Mouse (Mus musculus) stomach, embryonic 15.5 days (tissue): ENCODE measurements around the gene Slc25a1. TPM values are rescaled to one million over a fixed set of nuclear protein-coding genes. Genes with fewer than 3 reads are reported as not detected.

Source experiments
- ATAC-seq: fragments of 200-750 bp; cut with Nextera tagmentation; 2 replicates; pipeline ENCODE4 v1.8.0; 2017; ENCODE audit warnings: low read depth, moderate number of reproducible peaks, moderate TSS enrichment; ENCODE audit not compliant: insufficient read depth, low FRiP score
- H3K27ac ChIP-seq: fragments of 300-500 bp; sonication (generic); 2 replicates; pipeline ENCODE4 v1.5.1; 2015; ENCODE audit warnings: mild to moderate bottlenecking, inconsistent platforms
- H3K27me3 ChIP-seq: fragments of 300-500 bp; sonication (generic); replicated peaks from 2 replicates; pipeline ENCODE4 v1.6.1; 2015; ENCODE audit warnings: inconsistent platforms
- H3K36me3 ChIP-seq: fragments of 300-500 bp; sonication (generic); 2 replicates; pipeline ENCODE4 v1.6.1; 2015; ENCODE audit warnings: inconsistent platforms
- H3K4me1 ChIP-seq: fragments of 300-500 bp; sonication (generic); 2 replicates; pipeline ENCODE4 v1.6.1; 2015; ENCODE audit warnings: inconsistent platforms
- H3K4me2 ChIP-seq: fragments of 300-500 bp; sonication (generic); 2 replicates; pipeline ENCODE4 v1.6.1; 2015; ENCODE audit warnings: mild to moderate bottlenecking, inconsistent platforms
- H3K4me3 ChIP-seq: fragments of 300-500 bp; sonication (generic); replicated peaks from 2 replicates; pipeline ENCODE4 v1.5.1; 2015; ENCODE audit warnings: inconsistent platforms
- H3K9ac ChIP-seq: fragments of 300-500 bp; sonication (generic); 2 replicates; pipeline ENCODE4 v1.6.1; 2015; ENCODE audit warnings: inconsistent platforms
- H3K9me3 ChIP-seq: fragments of 300-500 bp; sonication (generic); 2 replicates; pipeline ENCODE4 v1.6.1; 2016; ENCODE audit warnings: inconsistent platforms
- WGBS: fragments of 180-500 bp; shearing (Covaris S2); methylation state at CpG from one replicate; pipeline ENCODE4 v1.1.7; 2015; 5-methylcytosine and 5-hydroxymethylcytosine counted together
- polyA plus RNA-seq: library from polyadenylated mRNA; unstranded; fragments of >200 nt; fragmentation: Nextera tagmentation; extraction: Ambion mirVana; gene quantifications from 2 replicates; pipeline ENCODE4 v1.2.1, GENCODE M21; 2015

Slc25a1 gene
- polyA plus RNA-seq, 1 experiment from 2014 or later: 124 TPM

DNA sequence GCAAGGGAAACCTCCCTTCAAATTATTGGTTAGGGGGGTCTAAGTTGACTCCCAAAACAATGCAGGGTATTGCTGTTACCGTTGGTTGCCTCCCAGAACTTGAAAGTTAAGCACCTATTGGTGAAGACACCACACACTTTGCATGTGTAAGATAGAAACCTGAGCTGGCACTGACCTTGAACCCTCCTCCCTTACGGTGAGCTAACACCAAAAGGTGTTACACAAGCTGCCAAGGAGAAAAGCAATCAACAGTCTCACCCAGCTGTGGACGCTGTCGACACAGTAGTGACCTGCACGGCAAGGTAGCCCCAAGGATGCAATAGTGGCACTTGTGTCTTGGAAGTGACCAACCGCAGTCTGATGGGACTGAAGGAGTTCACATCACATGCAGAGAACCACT, 43.9 kb downstream of the Slc25a1 start:
- Histone ChIP-seq H3K4me2 (no peak overlapping the region), H3K9ac (no peak overlapping the region), H3K4me1 (peaks cover 13% of the 10 kb centered on the region), H3K27me3 (no peaks in the 10 kb centered on the region), H3K36me3 (no peaks in the 10 kb centered on the region; the same call in 1 of the 2 replicates), H3K4me3 (no peak overlapping the region), H3K27ac (no peak overlapping the region), H3K9me3 (no peaks in the 10 kb centered on the region)
- 70% methylated on average over 6 of the region's 6 CpGs for WGBS
- no peak for ATAC-seq

DNA sequence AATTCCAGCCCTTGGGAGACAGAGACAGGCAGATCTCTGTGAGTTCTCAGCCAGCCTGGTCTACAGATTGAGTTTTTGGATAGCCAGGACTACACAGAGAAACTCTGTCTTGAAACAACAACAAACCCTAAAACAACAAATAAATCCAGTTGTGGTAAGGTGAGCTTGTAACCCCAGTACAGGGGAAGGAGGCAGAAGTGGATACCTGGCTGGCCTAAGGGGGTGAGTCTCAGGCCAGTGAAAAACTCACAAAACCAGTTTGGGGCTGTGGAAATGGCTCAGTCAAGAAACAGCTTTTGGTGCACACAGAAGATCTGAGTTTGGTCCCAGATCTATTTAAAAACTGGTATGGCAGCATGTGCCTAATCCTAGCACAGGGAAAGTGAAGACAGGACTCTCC, 45.8 kb downstream of the Slc25a1 start:
- no peak overlapping the region for H3K9ac ChIP-seq
- ATAC-seq: no peak
- H3K4me1 ChIP-seq: peaks cover 13% of the 10 kb centered on the region
- H3K27me3 ChIP-seq: no peaks in the 10 kb centered on the region
- H3K4me3 ChIP-seq: no peak overlapping the region
- no peak overlapping the region for H3K4me2 ChIP-seq
- peaks cover 2% of the 10 kb centered on the region for H3K36me3 ChIP-seq
- no peaks in the 10 kb centered on the region for H3K9me3 ChIP-seq
- no peak overlapping the region for H3K27ac ChIP-seq

DNA sequence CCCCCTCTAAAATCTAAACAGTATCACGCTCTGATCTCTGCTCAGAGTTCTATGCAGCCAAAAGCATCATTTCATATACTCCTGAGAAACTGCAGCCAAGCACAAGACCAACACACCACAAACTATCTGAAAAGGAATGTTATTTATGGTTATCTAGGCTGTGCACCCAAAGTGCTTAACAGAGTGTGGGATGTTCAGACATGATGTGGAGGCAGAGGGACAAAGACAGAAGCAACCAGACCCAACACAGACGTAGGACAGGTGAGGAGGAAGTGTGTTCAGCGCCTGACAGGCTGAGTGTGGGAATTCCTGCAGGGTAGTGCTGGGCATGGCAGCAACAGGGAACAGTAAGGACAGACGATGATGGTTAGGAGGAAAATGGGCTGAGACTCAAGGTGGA, 48.4 kb downstream of the Slc25a1 start:
- H3K9ac ChIP-seq: no peak overlapping the region
- no peak for ATAC-seq
- H3K4me1 ChIP-seq: peaks cover 13% of the 10 kb centered on the region
- peaks cover 3% of the 10 kb centered on the region for H3K36me3 ChIP-seq
- WGBS: 86% methylated on average over 4 of the region's 4 CpGs
- no peak overlapping the region for H3K27ac ChIP-seq
- H3K4me2 ChIP-seq: no peak overlapping the region
- no peaks in the 10 kb centered on the region for H3K9me3 ChIP-seq
- no peak overlapping the region for H3K4me3 ChIP-seq
- no peaks in the 10 kb centered on the region for H3K27me3 ChIP-seq

DNA sequence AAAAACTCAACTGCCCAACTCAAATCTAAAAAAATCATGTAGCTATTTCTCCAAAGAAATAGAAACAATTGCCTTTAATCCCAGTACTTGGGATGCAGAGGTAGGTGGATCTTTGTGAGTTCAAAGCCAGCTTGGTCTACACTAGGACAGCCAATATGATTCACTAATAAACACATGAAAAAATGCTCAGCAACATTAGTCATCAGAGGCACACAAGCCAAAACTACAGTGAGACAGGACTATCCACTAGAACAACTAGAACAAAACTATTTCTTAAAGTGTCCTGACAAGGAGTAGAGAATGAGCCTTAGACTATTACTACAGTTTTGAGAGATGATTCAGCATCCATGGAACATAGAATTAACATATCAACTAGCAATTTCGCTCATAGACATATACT, 51.9 kb downstream of the Slc25a1 start:
- Histone ChIP-seq H3K9me3 (no peaks in the 10 kb centered on the region), H3K36me3 (peaks cover 7% of the 10 kb centered on the region; the same call in 1 of the 2 replicates), H3K9ac (no peak overlapping the region), H3K4me3 (no peak overlapping the region), H3K27me3 (no peaks in the 10 kb centered on the region), H3K4me1 (no peaks in the 10 kb centered on the region), H3K4me2 (no peak overlapping the region), H3K27ac (no peak overlapping the region)
- ATAC-seq: no peak
- 92% methylated on average over 1 of the region's 1 CpGs for WGBS

Other genes with a start within 250 kb of the Slc25a1 start
- 38.3 and 42.6 TPM in 2 replicates for gene Med15, start 195.3 kb downstream of the Slc25a1 start, polyA plus RNA-seq
- gene Klhl22, start 168.6 kb downstream of the Slc25a1 start, polyA plus RNA-seq: 57.4 and 57.6 TPM in 2 replicates
- 15.8 and 18.5 TPM in 2 replicates for gene Scarf2, start 130.9 kb downstream of the Slc25a1 start, polyA plus RNA-seq
- gene B830017H08Rik, start 95.1 kb downstream of the Slc25a1 start, polyA plus RNA-seq: not detected in 2 replicates
- 2.6 and 2.7 TPM in 2 replicates for gene Car15, start 89.9 kb downstream of the Slc25a1 start, polyA plus RNA-seq
- gene Gm20518, start 36.5 kb downstream of the Slc25a1 start, polyA plus RNA-seq: 0.26 and 0.32 TPM in 2 replicates
- gene Tssk1, start 34.0 kb downstream of the Slc25a1 start, polyA plus RNA-seq: not detected in 2 replicates
- gene Dgcr2, start 29.7 kb downstream of the Slc25a1 start, polyA plus RNA-seq: 74.6 and 80.5 TPM in 2 replicates
- 0.09 TPM in 1 of 2 replicates, not detected in the other for gene Tssk2, start 29.6 kb downstream of the Slc25a1 start, polyA plus RNA-seq
- gene Ess2, start 16.9 kb downstream of the Slc25a1 start, polyA plus RNA-seq: 31.7 and 35.5 TPM in 2 replicates
- not detected in 2 replicates for gene Gsc2, start 13.2 kb downstream of the Slc25a1 start, polyA plus RNA-seq
- 0.27 TPM in 1 of 2 replicates, not detected in the other for gene Vpreb2, start 52.2 kb upstream of the Slc25a1 start, polyA plus RNA-seq
- 77.8 and 78.2 TPM in 2 replicates for gene Dgcr6, start 124.6 kb upstream of the Slc25a1 start, polyA plus RNA-seq
- 13.1 and 14.8 TPM in 2 replicates for gene Prodh, start 162.0 kb upstream of the Slc25a1 start, polyA plus RNA-seq
- gene Rtn4r, start 199.4 kb upstream of the Slc25a1 start, polyA plus RNA-seq: 3.0 and 4.3 TPM in 2 replicates